Mouse (Mus musculus) cerebellum, postnatal 25 days (tissue): ENCODE measurements at regions not wholly inside any gene's neighbourhood (a gene's known extent, or its start where the extent isn't known, plus 50 kb on each side); places are given as distances from the start of the nearest gene placed in this dataset.

Source experiments
- DNase-seq, 2 experiments: peaks; one replicate each; pipeline ENCODE4 v3.0.0; 2021; ENCODE audit warnings: mixed read lengths in 2 of 2

GRCm38 (mm10) chr14:25346813-25347610, 112.0 kb upstream of the Zmiz1 start:
- DNase-seq: peak; percentile 70 to 79

DNA sequence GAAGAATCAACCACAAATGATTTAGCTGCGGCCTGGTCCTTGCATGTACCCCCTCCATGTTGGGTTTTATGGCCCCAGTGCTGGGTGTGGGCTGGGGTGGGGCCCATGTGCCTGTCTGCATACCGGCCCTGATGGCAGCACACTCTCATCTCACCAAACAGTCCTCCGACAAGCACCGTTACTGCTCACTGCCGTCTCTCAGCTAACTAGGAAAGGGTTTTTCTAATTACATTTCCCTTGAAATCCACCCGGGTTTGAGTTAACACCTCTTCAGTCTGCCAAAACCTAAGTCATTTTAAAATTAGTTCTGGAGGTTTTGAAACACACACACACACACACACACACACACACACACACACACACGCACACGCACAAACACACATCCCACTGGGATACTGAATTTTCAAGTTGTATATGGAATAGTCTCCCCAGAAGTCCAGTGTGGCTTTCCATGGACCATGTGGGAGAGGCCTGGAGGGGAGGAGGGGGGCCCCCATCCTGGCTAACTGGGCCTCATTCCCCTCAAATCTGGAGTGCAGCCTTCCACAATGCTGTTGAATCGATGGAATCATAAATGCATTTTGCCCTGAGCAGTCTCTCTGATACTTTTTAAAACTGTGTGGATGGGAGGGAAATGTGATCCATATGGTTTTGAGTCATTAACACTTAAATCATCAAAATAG, 108.6 kb upstream of the Zmiz1 start:
- no peak for DNase-seq

- peak; percentile 26 to 41 for DNase-seq
These were observed 105.2 kb upstream of the Zmiz1 start for GRCm38 (mm10) chr14:25353804-25354203.

- DNase-seq: peak; percentile 32 to 38
These were observed 104.6 kb upstream of the Zmiz1 start for GRCm38 (mm10) chr14:25354288-25354850.

DNA sequence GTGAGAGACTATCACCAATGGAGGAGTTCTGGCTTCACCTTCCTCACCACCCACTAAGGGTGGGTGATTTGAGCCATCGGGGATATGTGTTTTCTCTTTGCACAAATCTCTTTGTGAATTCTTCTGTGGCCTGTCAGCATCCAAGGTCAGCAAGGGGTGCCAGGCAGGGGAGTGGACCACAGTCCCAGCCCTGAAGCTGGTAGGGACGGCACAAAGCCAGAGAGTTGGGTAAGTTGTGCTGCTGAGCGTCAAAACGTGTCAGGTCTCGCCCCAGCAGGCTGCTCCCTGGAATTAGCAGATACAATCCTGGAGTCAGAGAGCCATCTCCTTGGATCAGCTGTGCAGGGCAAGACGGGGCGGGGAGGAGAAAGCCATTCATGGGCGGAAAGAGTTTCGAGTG, 101.2 kb upstream of the Zmiz1 start:
- DNase-seq: peak in 1 of 2 experiments; percentile 19

DNA sequence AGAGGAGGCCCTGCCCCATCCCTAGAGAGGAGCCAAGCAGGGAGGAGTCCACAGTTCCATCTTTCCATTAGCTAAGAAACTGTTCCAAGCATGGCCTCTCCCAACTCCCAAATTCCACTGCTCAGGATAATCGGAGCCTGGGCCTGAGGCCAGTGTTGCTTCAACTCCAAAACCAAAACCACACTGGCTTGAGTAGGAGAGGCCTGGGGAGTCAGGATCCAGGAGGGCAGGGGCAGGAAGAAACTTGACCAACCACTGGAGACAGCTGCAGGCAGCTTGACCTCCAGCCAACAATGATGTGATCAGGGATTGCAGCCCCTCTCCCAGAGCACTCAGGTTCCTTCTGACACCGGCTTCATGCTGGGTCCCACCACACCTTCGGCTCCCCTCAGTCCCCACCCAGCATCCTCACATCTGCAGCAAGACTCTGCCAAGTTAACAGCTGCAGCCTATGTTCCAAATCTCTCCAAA, 99.1 kb upstream of the Zmiz1 start:
- DNase-seq: peak in 1 of 2 experiments; percentile 12

DNA sequence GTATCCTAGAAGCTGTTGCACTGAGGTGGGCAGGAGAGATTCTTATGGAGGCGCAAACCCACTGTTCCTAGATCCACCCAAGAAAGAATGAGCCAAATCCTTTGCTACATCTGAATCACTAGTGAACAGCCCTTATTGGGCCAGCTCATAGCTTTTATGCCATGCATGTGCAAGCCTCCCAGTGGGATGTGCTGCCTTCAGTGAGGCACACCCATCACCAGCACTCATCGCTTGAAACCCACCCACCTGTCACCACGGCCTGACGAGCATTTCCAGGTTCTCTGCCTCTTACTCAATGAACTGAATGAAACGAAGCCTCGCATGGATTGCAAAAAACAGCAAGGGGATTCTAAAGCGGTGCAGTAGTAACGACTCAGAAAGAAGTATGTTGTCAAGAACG, 98.3 kb upstream of the Zmiz1 start:
- no peak for DNase-seq

GRCm38 (mm10) chr14:25361129-25361528, 97.9 kb upstream of the Zmiz1 start:
- no peak for DNase-seq

DNA sequence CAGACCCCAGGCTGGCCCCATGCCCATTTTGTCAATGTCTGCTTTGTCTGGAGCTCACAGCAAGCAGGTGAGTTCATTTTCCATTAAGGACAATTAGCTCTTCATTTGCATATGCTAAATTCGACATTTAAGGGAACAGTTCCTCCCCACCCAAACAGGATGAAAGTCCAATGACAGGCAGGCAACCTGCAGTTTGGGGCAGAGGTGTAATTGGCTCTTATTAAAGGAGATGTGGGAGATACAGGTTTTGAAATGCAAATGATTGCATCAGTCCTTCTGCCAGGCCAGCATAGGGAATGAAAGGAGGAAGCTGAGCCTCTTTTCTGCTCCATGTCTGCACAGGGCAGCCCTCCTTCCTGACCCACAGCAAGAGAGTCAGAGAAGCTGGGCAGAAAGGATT, 96.2 kb upstream of the Zmiz1 start:
- DNase-seq: peak in 1 of 2 experiments; percentile 23

DNA sequence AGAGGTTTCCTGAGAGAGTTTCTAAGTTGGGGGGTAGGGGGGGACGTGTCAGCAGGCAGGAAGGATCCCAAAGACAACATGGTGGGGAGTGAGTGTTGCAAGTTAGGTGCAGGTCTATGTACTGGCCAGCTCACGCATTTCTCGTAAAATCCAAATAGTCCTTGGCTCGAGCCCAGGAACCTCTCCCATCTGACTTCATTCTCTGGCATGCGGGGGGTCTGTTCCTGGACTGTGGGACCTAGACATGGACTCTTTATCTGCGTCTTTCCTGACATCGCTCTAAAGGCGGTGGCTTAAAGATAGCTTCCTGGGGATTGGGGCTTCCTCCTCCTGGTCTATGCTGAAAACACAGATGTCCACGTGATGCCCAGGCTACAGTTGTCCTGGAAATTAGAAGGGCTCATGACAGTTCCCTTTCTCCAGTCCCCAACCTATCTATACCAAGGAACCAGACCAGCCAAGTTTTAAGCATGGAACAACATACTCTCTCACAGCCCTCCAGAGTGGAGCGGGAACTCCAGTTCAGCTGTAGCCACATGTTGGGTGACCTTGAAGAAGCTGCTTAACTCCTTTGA, 93.7 kb upstream of the Zmiz1 start:
- peak in 1 of 2 experiments; percentile 25 for DNase-seq

GRCm38 (mm10) chr14:25366009-25366408, 93.0 kb upstream of the Zmiz1 start:
- peak; percentile 70 to 72 for DNase-seq

DNA sequence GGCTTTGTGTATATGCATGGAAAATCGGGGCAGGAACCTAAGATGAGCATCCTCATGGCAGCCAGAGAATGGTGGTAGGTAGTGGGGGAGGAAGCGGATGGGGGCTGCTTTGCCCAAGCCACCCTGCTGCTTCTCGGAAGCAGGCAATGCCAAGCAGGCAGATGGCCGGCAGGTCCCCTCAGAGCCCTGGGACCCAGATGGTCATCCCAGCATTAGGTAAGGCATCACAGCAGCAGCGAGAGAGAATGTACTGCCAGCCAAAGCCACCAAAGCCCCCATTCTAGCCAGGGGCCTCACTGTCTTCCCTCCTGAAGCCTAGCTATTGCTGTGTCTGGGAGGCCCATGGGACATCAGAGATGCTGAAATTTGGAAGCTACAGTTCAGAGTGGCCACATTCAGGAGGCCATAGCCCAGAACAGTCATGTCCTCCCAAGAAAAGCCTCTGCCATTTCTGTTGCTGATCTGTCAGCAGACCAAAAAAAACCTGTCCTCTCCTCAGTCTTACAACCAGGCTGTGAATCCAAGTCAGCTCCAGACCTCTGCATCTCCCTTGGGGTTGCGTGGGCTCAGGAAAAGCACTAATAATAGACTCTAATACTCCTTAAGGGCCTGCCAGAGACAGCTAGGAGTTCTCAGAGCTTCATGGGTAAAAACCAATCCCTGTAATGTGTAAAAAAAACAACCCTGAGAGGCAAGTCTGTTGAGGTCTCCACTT, 88.5 kb upstream of the Zmiz1 start:
- peak; percentile 92 to 93 for DNase-seq

DNA sequence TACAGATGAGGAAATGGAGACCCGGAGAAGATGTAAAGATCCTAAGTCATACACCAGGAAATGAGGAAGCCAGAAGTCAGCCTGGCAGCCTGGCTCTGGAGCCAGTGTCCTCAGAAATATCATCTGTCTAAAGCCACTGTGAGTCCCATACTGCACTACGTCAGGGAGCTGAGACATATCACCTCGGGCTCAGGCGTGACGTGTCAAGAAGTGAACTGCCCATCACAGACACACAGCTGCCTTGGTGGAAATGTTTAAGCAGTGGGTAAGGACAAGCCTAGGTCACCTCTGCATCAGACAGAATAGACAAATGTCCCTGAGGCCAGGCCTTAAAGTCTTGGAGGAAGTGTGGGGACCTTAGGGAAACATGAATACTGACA, 88.0 kb upstream of the Zmiz1 start:
- DNase-seq: peak; percentile 42 to 63

DNA sequence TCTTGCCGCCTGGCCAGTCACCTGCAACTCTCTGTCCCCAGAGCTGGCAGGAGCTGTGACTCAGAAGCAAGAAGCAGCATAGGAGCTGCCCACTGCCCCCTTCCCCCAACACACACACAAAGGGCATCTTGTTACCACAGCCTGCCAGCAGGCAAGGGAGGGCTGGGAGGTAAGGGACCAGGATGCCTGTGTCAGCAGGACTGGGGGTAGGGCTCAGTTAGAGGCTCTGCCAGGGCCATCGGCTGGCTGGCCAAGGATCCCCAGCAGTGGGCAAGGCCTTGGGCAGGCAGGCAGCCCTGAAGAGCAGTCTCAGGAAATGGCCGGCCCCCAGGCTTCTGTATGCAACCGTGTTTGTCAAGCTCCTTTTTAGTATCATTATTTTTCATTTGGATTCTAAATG, 87.3 kb upstream of the Zmiz1 start:
- DNase-seq: peak; percentile 80 to 82

DNA sequence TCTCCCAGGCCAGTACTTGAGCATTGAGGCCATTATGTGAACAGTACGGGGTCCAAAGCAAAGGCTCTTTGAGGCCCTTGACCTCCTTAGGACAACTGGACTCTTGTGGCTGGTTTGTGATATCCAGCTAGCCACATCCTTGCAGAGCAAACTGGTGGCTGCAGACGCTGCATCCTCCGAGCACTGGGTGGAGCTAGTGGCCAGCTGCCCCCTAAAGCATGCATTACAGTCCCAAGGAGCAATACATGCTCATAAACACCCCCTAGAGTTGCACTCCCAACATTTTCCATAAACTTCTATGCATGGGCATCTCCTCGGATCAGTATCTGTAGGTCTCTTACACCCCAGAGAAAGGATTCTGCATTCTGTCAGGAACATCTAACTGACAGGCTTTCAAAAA, 86.4 kb upstream of the Zmiz1 start:
- DNase-seq: peak; percentile 37 to 43

DNA sequence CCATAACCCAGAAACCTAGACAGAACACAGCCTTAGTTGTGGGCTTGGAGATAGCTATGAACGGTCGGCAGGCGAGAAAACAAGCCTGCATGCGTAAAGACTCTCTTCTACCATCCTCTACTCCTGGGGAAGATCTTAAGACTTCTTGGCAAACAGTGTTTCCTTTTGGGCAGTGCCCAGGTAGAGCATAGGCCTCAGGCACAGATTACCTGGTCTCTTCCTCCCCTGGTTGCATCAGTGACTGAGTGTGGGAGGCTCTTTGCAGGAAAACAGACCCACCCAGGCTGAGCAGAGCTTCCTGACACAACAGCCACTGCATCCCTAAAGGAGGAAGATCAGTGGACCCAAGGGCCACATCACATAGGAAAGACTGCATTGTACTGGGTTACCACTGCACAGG, 85.8 kb upstream of the Zmiz1 start:
- no peak for DNase-seq

DNA sequence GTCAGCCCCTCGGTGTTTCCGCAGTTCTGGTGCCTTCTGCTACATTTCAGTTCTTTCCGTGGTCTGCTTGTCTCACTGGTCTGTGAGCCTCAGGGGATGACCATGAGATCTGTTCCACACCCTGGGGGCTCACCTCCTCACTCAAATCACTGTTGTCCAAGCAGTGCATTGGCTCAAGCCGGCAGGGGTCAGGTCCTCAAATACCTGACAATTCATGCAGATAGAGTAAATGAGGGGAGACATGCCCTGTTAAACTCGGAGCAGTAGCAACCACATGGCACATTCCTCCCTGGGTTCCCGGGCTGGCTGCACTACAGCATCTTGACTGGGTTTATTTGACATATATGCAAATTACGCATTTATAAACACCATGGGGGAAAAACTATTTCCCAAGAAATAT, 84.0 kb upstream of the Zmiz1 start:
- DNase-seq: no peak

- DNase-seq: peak in 1 of 2 experiments; percentile 36
These were observed 81.9 kb upstream of the Zmiz1 start for GRCm38 (mm10) chr14:25377091-25377490.

GRCm38 (mm10) chr14:25377554-25377899, 81.5 kb upstream of the Zmiz1 start:
- no peak for DNase-seq

- peak; percentile 95 for DNase-seq
These were observed 80.9 kb upstream of the Zmiz1 start for GRCm38 (mm10) chr14:25377900-25378716.

DNA sequence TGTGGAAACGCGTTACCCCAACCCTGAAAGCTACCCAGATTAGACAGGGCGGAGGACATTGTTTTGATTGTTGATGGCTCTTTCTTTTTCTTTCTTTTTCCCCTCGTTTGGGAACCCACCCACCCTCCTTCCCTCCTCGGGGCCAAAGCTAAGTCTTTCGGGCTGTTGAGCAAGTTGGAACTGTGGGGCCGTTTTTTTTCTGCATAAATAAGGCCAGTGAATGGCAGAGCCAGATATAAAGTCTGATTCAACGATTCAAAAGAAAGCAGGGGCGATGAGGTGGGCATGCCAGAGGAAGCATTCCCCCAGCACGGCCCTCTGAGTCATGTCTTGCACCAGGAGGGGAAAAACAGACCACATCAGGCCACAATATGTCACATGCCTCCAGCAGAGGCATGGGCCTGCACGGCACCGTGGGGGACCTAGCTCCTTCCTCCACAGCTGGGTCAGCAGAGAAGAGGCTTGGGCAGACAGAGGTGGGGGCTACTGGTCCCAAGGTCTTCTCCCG, 80.2 kb upstream of the Zmiz1 start:
- DNase-seq: peak; percentile 58 to 61
